Mouse (Mus musculus) liver, adult 2 months (tissue): ENCODE measurements around the gene Erp44. TPM values are rescaled to one million over a fixed set of nuclear protein-coding genes. Genes with fewer than 3 reads are reported as not detected.

ENCODE experiments used
- DNase-seq: peaks from one replicate; pipeline ENCODE4 v3.0.0-alpha.2; 2011; ENCODE audit warnings: low read depth, low spot score; ENCODE audit errors: extremely low read depth
- H3K27ac ChIP-seq: fragments of 200-500 bp; replicated peaks from 2 replicates; pipeline ENCODE4 v1.5.1; 2012; ENCODE audit warnings: low read depth, mild to moderate bottlenecking, control low read depth, inconsistent platforms, low read length; ENCODE audit not compliant: insufficient read depth
- H3K27me3 ChIP-seq: fragments of 200-500 bp; 2 replicates; pipeline ENCODE4 v1.6.1; 2012; ENCODE audit warnings: mild to moderate bottlenecking, moderate library complexity, low read length, inconsistent platforms; ENCODE audit not compliant: control insufficient read depth, insufficient read depth
- H3K36me3 ChIP-seq: fragments of 200-500 bp; 2 replicates; pipeline ENCODE4 v1.6.1; 2012; ENCODE audit warnings: low read length, inconsistent platforms; ENCODE audit not compliant: control insufficient read depth, insufficient read depth
- H3K4me1 ChIP-seq: fragments of 200-500 bp; 2 replicates; pipeline ENCODE4 v1.6.1; 2011; ENCODE audit warnings: low read length; ENCODE audit not compliant: control insufficient read depth, insufficient read depth
- H3K4me3 ChIP-seq: fragments of 200-500 bp; 2 replicates; pipeline ENCODE4 v1.5.1; 2011; ENCODE audit warnings: low read depth, mild to moderate bottlenecking, control low read depth, low read length, moderate library complexity; ENCODE audit not compliant: insufficient read depth
- H3K79me2 ChIP-seq: fragments of 200-500 bp; 2 replicates; pipeline ENCODE4 v1.6.1; 2012; ENCODE audit warnings: inconsistent platforms, mild to moderate bottlenecking, low read length, moderate library complexity; ENCODE audit not compliant: control insufficient read depth, insufficient read depth
- H3K9ac ChIP-seq: fragments of 200-500 bp; 2 replicates; pipeline ENCODE4 v1.6.1; 2012; ENCODE audit warnings: low read depth, mild to moderate bottlenecking, control low read depth, inconsistent platforms, low read length
- CTCF ChIP-seq: fragments of 200-500 bp; IDR thresholded peaks from 2 replicates; pipeline ENCODE4 v1.5.1; 2011; ENCODE audit warnings: low read depth, low read length, control low read depth
- POLR2A ChIP-seq: fragments of 200-500 bp; IDR thresholded peaks from 2 replicates; pipeline ENCODE4 v1.6.1; 2011; ENCODE audit warnings: low read length, control low read depth; ENCODE audit not compliant: insufficient read depth; ENCODE audit errors: extremely low read depth
- WGBS: fragments of 180-500 bp; shearing (Covaris S2); methylation state at CpG from one replicate; pipeline ENCODE4 v1.1.7; 2018; 5-methylcytosine and 5-hydroxymethylcytosine counted together
- polyA plus RNA-seq: library from polyadenylated mRNA; depleted of rRNA; stranded (reverse); fragments of >200 nt; gene quantifications from 2 replicates; pipeline ENCODE4 v1.2.3, GENCODE M21; 2012
- total RNA-seq: library from RNA; depleted of rRNA; stranded (reverse); fragments of >200 nt; gene quantifications from 2 replicates; pipeline ENCODE4 v1.2.3, GENCODE M21; 2014

Erp44 gene
- total and polyA plus RNA-seq, 2 experiments = 22.3 to 50.9 TPM

GRCm38 (mm10) chr4:48314814-48315213, 35.5 kb upstream of the Erp44 start:
- WGBS = 25% methylated on average over 3 of the region's 3 CpGs
- H3K27me3 ChIP-seq = no peaks in the 10 kb centered on the region
- no peak for TF ChIP-seq CTCF
- no peak for TF ChIP-seq POLR2A
- peak overlapping the region; percentile 59 for H3K27ac ChIP-seq
- H3K36me3 ChIP-seq = no peaks in the 10 kb centered on the region; the same call in 1 of the 2 replicates
- H3K4me3 ChIP-seq = no peak overlapping the region
- DNase-seq = peak; percentile 99
- H3K79me2 ChIP-seq = no peaks in the 10 kb centered on the region
- peaks cover 3% of the 10 kb centered on the region; the same call in 1 of the 2 replicates for H3K4me1 ChIP-seq
- no peak overlapping the region for H3K9ac ChIP-seq

GRCm38 (mm10) chr4:48287086-48287757, 7.9 kb upstream of the Erp44 start:
- H3K4me1 ChIP-seq = no peaks in the 10 kb centered on the region
- WGBS = 93% methylated on average over 5 of the region's 5 CpGs
- no peak overlapping the region for H3K9ac ChIP-seq
- no peak for TF ChIP-seq CTCF
- no peak for TF ChIP-seq POLR2A
- DNase-seq = no peak
- H3K36me3 ChIP-seq = peaks cover 19% of the 10 kb centered on the region
- H3K79me2 ChIP-seq = peaks cover 2% of the 10 kb centered on the region; the same call in 1 of the 2 replicates
- H3K27ac ChIP-seq = no peak overlapping the region
- no peak overlapping the region for H3K4me3 ChIP-seq
- no peaks in the 10 kb centered on the region for H3K27me3 ChIP-seq

GRCm38 (mm10) chr4:48281121-48281520, 1.8 kb upstream of the Erp44 start:
- WGBS = 32% methylated on average over 1 of the region's 1 CpGs
- peak; percentile 82 for DNase-seq
- no peak for TF ChIP-seq CTCF
- TF ChIP-seq POLR2A = no peak

GRCm38 (mm10) chr4:48278757-48279497, 431 bp downstream of the Erp44 start:
- Histone ChIP-seq H3K27me3 (no peaks in the 10 kb centered on the region), H3K36me3 (peaks cover 4% of the 10 kb centered on the region; the same call in 1 of the 2 replicates), H3K4me3 (peak overlapping the region; percentile 93), H3K27ac (peak overlapping the region; percentile 86), H3K4me1 (peaks cover 19% of the 10 kb centered on the region), H3K79me2 (peaks cover 24% of the 10 kb centered on the region; the same call in 1 of the 2 replicates), H3K9ac (peak overlapping the region; percentile 94)
- TF ChIP-seq POLR2A (no peak), CTCF (no peak)
- DNase-seq = peak; percentile 54
- under 1% methylated on average over 34 of the region's 34 CpGs for WGBS

More at GRCm38 (mm10) chr4:48281121-48281520, 1.8 kb upstream of the Erp44 start:
- peak overlapping the region; percentile 30; the same call in 1 of the 2 replicates for H3K27ac ChIP-seq
- H3K4me1 ChIP-seq = peaks cover 11% of the 10 kb centered on the region
- no peaks in the 10 kb centered on the region for H3K27me3 ChIP-seq
- H3K36me3 ChIP-seq = peaks cover 12% of the 10 kb centered on the region
- H3K9ac ChIP-seq = no peak overlapping the region
- no peak overlapping the region for H3K4me3 ChIP-seq
- H3K79me2 ChIP-seq = peaks cover 15% of the 10 kb centered on the region; the same call in 1 of the 2 replicates

GRCm38 (mm10) chr4:48277011-48277410, 2.3 kb downstream of the Erp44 start:
- Histone ChIP-seq H3K36me3 (no peaks in the 10 kb centered on the region), H3K4me1 (peaks cover 34% of the 10 kb centered on the region), H3K4me3 (no peak overlapping the region), H3K27me3 (no peaks in the 10 kb centered on the region), H3K9ac (no peak overlapping the region), H3K27ac (no peak overlapping the region), H3K79me2 (peaks cover 24% of the 10 kb centered on the region; the same call in 1 of the 2 replicates)
- WGBS = 44% methylated on average over 3 of the region's 3 CpGs
- TF ChIP-seq POLR2A (no peak), CTCF (no peak)
- DNase-seq = no peak
